Mouse (Mus musculus) CH12.LX (cell line): Measurements from ENCODE around the gene Mn1. TPM values are rescaled to one million over a fixed set of nuclear protein-coding genes. Genes with fewer than 3 reads are reported as not detected.

ENCODE experiments used
- DNase-seq: peaks from one replicate; pipeline ENCODE4 v3.0.0-alpha.2; 2013; ENCODE audit errors: extremely low read depth
- H3K27ac ChIP-seq: 2 replicates; pipeline ENCODE4 v1.5.1; 2012; ENCODE audit warnings: low read depth, mild to moderate bottlenecking, control low read depth, moderate library complexity; ENCODE audit not compliant: insufficient read depth
- H3K27me3 ChIP-seq: replicated peaks from 2 replicates; pipeline ENCODE3; 2012; ENCODE audit warnings: inconsistent platforms
- H3K36me3 ChIP-seq, 2 experiments: replicated peaks in 1 of 2; 2 replicates each; pipeline versions ENCODE3 to v1.6.1; 2012; ENCODE audit warnings: inconsistent platforms in 1 of 2, low read length in 1 of 2, mild to moderate bottlenecking in 1 of 2, mixed read lengths in 1 of 2, moderate library complexity in 1 of 2; ENCODE audit not compliant: control insufficient read depth in 1 of 2, insufficient read depth in 1 of 2
- H3K4me1 ChIP-seq, 2 experiments: 2 replicates each; pipeline ENCODE4 v1.6.1; 2012; ENCODE audit warnings: inconsistent platforms in 1 of 2, moderate library complexity in 1 of 2; ENCODE audit not compliant: insufficient read depth in 2 of 2, control insufficient read depth in 1 of 2
- H3K4me2 ChIP-seq: 2 replicates; pipeline ENCODE4 v1.6.1; 2012; ENCODE audit warnings: low read depth, mild to moderate bottlenecking, control low read depth; ENCODE audit not compliant: poor library complexity, insufficient read depth, severe bottlenecking
- H3K4me3 ChIP-seq, 3 experiments: fragments of 150-350 bp in 1 of 3; sonication (generic) in 1 of 3; replicated peaks in 1 of 3; 2 replicates each; pipeline versions ENCODE3 to v1.5.1; 2011 to 2012; ENCODE audit warnings: low read depth in 2 of 3, low read length in 2 of 3, mild to moderate bottlenecking in 2 of 3, moderate library complexity in 2 of 3, control low read depth in 1 of 3, improper control_type of control experiment in 1 of 3, inconsistent platforms in 1 of 3, mixed read lengths in 1 of 3; ENCODE audit not compliant: poor library complexity in 1 of 3
- H3K79me2 ChIP-seq: replicated peaks from 2 replicates; pipeline ENCODE4 v1.6.1; 2012; ENCODE audit warnings: mild to moderate bottlenecking, moderate library complexity; ENCODE audit not compliant: control insufficient read depth, poor library complexity, insufficient read depth, severe bottlenecking; ENCODE audit errors: extremely low read depth
- H3K9ac ChIP-seq: 2 replicates; pipeline ENCODE4 v1.6.1; 2012; ENCODE audit warnings: low read depth, mild to moderate bottlenecking, control low read depth, moderate library complexity; ENCODE audit not compliant: insufficient read depth
- H3K9me3 ChIP-seq: replicated peaks from 2 replicates; pipeline ENCODE3; 2012; ENCODE audit warnings: low read length, inconsistent platforms, mixed read lengths
- BHLHE40 ChIP-seq: IDR thresholded peaks from 2 replicates; pipeline ENCODE4 v1.6.1; 2011; ENCODE audit warnings: mild to moderate bottlenecking, low read depth, low read length, improper control_type of control experiment
- CHD1 ChIP-seq: IDR thresholded peaks from 2 replicates; pipeline ENCODE4 v1.6.1; 2012; ENCODE audit warnings: low read depth, low read length, improper control_type of control experiment, inconsistent platforms
- EP300 ChIP-seq: IDR thresholded peaks from 2 replicates; pipeline ENCODE4 v1.6.1; 2011; ENCODE audit warnings: low read length, improper control_type of control experiment
- HCFC1 ChIP-seq: IDR thresholded peaks from 2 replicates; pipeline ENCODE4 v1.6.1; 2012; ENCODE audit warnings: low read depth, mild to moderate bottlenecking, inconsistent platforms, low read length, improper control_type of control experiment
- IRF4 ChIP-seq: IDR thresholded peaks from 2 replicates; pipeline ENCODE4 v1.6.1; 2014; ENCODE audit warnings: low read depth, mild to moderate bottlenecking, inconsistent platforms, low read length, improper control_type of control experiment
- JUN ChIP-seq: IDR thresholded peaks from 2 replicates; pipeline ENCODE4 v1.6.1; 2011; ENCODE audit warnings: low read depth, mild to moderate bottlenecking, low read length, improper control_type of control experiment, moderate library complexity; ENCODE audit not compliant: insufficient read depth
- KAT2A ChIP-seq: IDR thresholded peaks from 2 replicates; pipeline ENCODE4 v1.6.1; 2012; ENCODE audit warnings: low read length, improper control_type of control experiment, inconsistent platforms; ENCODE audit not compliant: insufficient replicate concordance
- MAFK ChIP-seq: IDR thresholded peaks from 2 replicates; pipeline ENCODE4 v1.6.1; 2011; ENCODE audit warnings: low read length, improper control_type of control experiment; ENCODE audit not compliant: insufficient replicate concordance
- MAZ ChIP-seq: IDR thresholded peaks from 2 replicates; pipeline ENCODE4 v1.6.1; 2012; ENCODE audit warnings: low read depth, mild to moderate bottlenecking, inconsistent platforms, low read length, improper control_type of control experiment, moderate library complexity
- MXI1 ChIP-seq: IDR thresholded peaks from 2 replicates; pipeline ENCODE4 v1.6.1; 2011; ENCODE audit warnings: mild to moderate bottlenecking, low read depth, low read length, improper control_type of control experiment
- NRF1 ChIP-seq: IDR thresholded peaks from 2 replicates; pipeline ENCODE4 v1.6.1; 2014; ENCODE audit warnings: low read depth, mild to moderate bottlenecking, inconsistent platforms, low read length, improper control_type of control experiment, moderate library complexity
- PAX5 ChIP-seq: IDR thresholded peaks from 2 replicates; pipeline ENCODE4 v1.6.1; 2012; ENCODE audit warnings: low read length, inconsistent platforms, mixed read lengths
- POLR2A ChIP-seq: IDR thresholded peaks from 2 replicates; pipeline ENCODE4 v1.6.1; 2011; ENCODE audit warnings: low read depth, mild to moderate bottlenecking, improper control_type of control experiment, low read length
- POLR2AphosphoS2 ChIP-seq: IDR thresholded peaks from 2 replicates; pipeline ENCODE4 v1.6.1; 2011; ENCODE audit warnings: low read depth, low read length, improper control_type of control experiment
- RAD21 ChIP-seq: IDR thresholded peaks from 2 replicates; pipeline ENCODE4 v1.6.1; 2011; ENCODE audit warnings: low read depth, mild to moderate bottlenecking, low read length, improper control_type of control experiment, moderate library complexity
- TBP ChIP-seq: conservative IDR thresholded peaks from 2 replicates; pipeline ENCODE4 v1.6.1; 2011; ENCODE audit warnings: low read depth, low read length, improper control_type of control experiment
- ZC3H11A ChIP-seq: IDR thresholded peaks from 2 replicates; pipeline ENCODE4 v1.6.1; 2012; ENCODE audit warnings: low read depth, mild to moderate bottlenecking, inconsistent platforms, low read length, improper control_type of control experiment
- ZKSCAN1 ChIP-seq: IDR thresholded peaks from 2 replicates; pipeline ENCODE4 v1.6.1; 2012; ENCODE audit warnings: low read depth, inconsistent platforms, low read length, improper control_type of control experiment, borderline replicate concordance
- ZMIZ1 ChIP-seq: IDR thresholded peaks from 2 replicates; pipeline ENCODE4 v1.6.1; 2012; ENCODE audit warnings: low read depth, mild to moderate bottlenecking, inconsistent platforms, low read length, improper control_type of control experiment
- dilution Hi-C: fragments of 300-500 bp; cut with MboI; formaldehyde crosslinking; loops from 2 replicates; pipeline ENCODE4 v1.14.3; 2020; ENCODE audit warnings: low sequenced_read_pairs; ENCODE audit not compliant: extremely low pct_unique_long_range_greater_than_20kb, extremely low pct_ligation_motif_present
- in situ Hi-C: fragments of 300-500 bp; cut with MboI; formaldehyde crosslinking; loops from 3 replicates; pipeline ENCODE4 v1.14.3; 2019; ENCODE audit warnings: low sequenced_read_pairs, low pct_ligation_motif_present, low pct_unique_long_range_greater_than_20kb, mixed read lengths
- polyA plus RNA-seq: library from polyadenylated mRNA; unstranded; fragments of >175 nt; gene quantifications from 2 replicates; pipeline ENCODE4 v1.2.1, GENCODE M21; 2012; ENCODE audit warnings: low read depth; ENCODE audit not compliant: insufficient read length
- total RNA-seq, 2 experiments: library from RNA; depleted of rRNA; stranded (reverse); fragments of 300-350 nt in 1 of 2; fragments of >200 nt in 1 of 2; gene quantifications; 2 replicates each; pipeline ENCODE4 v1.2.3; 2012 to 2014

The Mn1 gene
- total and polyA plus RNA-seq, 3 experiments = not detected

GRCm38 (mm10) chr5:111469195-111469882, 52.2 kb downstream of the Mn1 start:
- Histone ChIP-seq H3K9ac (no peak overlapping the region), H3K4me2 (no peak overlapping the region), H3K4me1 (no peaks in the 10 kb centered on the region), H3K9me3 (peaks cover 79% of the 10 kb centered on the region), H3K36me3 (no peaks in the 10 kb centered on the region), H3K27ac (no peak overlapping the region), H3K27me3 (no peaks in the 10 kb centered on the region), H3K79me2 (no peaks in the 10 kb centered on the region), H3K4me3 (no peak overlapping the region)
- dilution Hi-C loops (no loop called here), in situ Hi-C loops (no loop called here)
- TF ChIP-seq BHLHE40 = no peak
- no peak for TF ChIP-seq IRF4
- TF ChIP-seq CHD1 = no peak
- no peak for TF ChIP-seq JUN
- no peak for TF ChIP-seq POLR2AphosphoS2
- TF ChIP-seq POLR2A = no peak
- TF ChIP-seq MAZ = no peak
- no peak for TF ChIP-seq ZC3H11A
- no peak for TF ChIP-seq PAX5
- no peak for TF ChIP-seq KAT2A
- no peak for TF ChIP-seq EP300
- TF ChIP-seq ZKSCAN1 = no peak
- no peak for TF ChIP-seq HCFC1
- TF ChIP-seq MAFK = no peak
- TF ChIP-seq RAD21 = no peak
- TF ChIP-seq MXI1 = no peak
- TF ChIP-seq NRF1 = no peak
- no peak for TF ChIP-seq TBP
- no peak for DNase-seq

GRCm38 (mm10) chr5:111470875-111471274, 53.7 kb downstream of the Mn1 start:
- H3K27me3 ChIP-seq = no peaks in the 10 kb centered on the region
- H3K4me1 ChIP-seq = no peaks in the 10 kb centered on the region
- H3K79me2 ChIP-seq = no peaks in the 10 kb centered on the region
- in situ Hi-C loops (no loop called here), dilution Hi-C loops (no loop called here)
- no peak for DNase-seq
- peaks cover 79% of the 10 kb centered on the region for H3K9me3 ChIP-seq
- no peak overlapping the region for H3K27ac ChIP-seq
- no peaks in the 10 kb centered on the region for H3K36me3 ChIP-seq
- no peak overlapping the region for H3K4me3 ChIP-seq
- H3K4me2 ChIP-seq = no peak overlapping the region
- TF ChIP-seq ZMIZ1 (no peak), EP300 (no peak)
- H3K9ac ChIP-seq = no peak overlapping the region
